Mouse (Mus musculus): ENCODE results near the gene Slfn9. TPM values are rescaled to one million over a fixed set of nuclear protein-coding genes. Genes with fewer than 3 reads are reported as not detected.
"Not testable (repeated sequence)": the region's sequence is repeated elsewhere in the genome, so short reads cannot be mapped to it uniquely, and the experiment has no call there.

The Slfn9 gene
- polyA plus RNA-seq, 1 experiment = 1.5 TPM

- WGBS = 43% methylated on average over 2 of the region's 2 CpGs
- no peak for DNase-seq (ENCODE audit: low read depth, low spot score)
These were observed 29.9 kb downstream of the Slfn9 start for GRCm38 (mm10) chr11:82961743-82962142.

DNA sequence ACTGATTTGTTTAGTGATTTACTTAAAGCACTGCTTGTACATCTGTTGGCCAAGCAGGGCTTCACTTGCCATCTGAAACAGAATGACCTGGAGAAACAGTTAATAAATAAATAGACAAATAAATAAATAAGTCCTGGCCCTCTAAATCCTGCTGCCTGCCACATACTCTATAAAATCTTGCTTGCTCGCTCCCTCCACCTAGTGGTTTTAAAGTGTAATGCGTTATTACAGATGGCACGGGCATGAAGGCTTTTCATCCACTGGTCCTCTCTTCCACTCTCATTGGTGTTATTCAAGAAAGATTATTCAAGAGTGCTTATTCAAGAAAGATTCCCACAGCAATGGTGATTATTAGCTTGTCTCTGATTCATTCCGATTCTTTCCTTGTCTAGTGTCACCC is 32.0 kb downstream of the Slfn9 start:
- peak; percentile 11 for DNase-seq (ENCODE audit: low read depth, low spot score)
- 10% methylated on average over 4 of the region's 4 CpGs for WGBS

DNA sequence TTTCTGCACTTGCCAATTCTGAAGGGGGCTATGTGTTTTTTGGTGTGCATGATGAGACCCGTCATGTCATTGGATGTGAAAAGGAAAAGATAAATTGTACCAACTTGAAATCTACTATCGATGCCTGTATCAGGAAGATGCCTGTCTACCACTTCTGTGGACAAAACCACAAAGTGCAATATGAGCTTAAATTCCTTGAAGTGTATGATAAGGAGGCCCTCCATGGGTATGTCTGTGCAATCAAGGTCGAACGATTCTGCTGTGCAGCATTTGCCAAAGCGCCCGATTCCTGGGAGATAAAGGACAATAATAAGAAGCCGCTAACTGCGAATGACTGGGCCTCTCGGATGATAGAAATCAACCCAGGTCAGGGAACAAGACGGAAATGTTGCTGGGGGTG is 34.7 kb downstream of the Slfn9 start:
- DNase-seq (ENCODE audit: low read depth, low spot score) = no peak
- WGBS = 61% methylated on average over 10 of the region's 10 CpGs

- 47% methylated on average over 6 of the region's 6 CpGs for WGBS
- DNase-seq (ENCODE audit: low read depth, low spot score) = no peak
These were observed 37.0 kb downstream of the Slfn9 start for GRCm38 (mm10) chr11:82954631-82955030.

DNA sequence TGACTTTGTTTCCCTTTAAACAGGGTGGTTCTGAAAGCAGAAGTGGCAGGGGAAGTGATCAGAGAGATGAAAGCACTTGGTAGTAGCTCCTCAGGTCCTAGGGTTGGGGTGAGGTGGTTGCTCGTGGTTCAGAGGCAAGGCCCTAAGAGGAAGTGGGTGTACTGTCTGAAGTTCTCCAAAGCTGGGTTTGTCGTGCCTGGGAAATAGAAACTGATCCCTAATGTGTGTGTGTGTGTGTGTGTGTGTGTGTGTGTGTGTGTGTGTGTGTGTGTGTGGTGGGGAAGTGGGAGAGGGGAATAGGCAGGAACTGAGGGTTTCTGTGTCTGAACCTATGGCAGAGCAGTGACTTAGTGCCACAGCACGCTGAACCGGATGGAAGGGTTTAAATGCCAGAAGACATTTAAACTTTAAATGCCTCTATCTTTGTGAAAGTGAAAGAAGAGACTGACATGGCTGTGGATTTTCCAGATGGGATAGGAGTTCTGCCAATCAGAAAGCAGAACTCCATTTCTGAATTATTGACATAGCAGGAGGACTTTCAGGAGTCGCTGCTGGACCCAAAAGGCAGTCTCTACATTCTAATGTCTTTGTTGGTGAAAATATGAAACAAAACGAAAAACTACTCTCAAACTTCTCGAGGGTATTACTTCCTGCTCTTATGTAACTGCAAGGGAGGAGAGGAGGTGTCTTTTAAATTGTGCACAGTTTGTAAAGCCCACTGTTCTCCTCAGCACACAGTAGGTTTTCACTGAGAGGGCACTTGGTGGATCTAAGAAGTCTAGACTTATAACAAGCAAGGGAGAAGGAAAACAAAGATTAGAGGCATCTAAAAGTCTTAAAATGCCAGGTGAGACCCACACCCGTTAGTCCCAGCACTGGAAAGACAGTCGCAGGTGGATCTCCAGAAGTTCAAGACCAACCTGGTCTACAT is 38.8 kb downstream of the Slfn9 start:
- 36% methylated on average over 9 of the region's 9 CpGs for WGBS
- DNase-seq (ENCODE audit: low read depth, low spot score) = no peak

- no peak for DNase-seq (ENCODE audit: low read depth, low spot score)
- WGBS = 6% methylated on average over 28 of the region's 28 CpGs
These were observed 39.6 kb downstream of the Slfn9 start for GRCm38 (mm10) chr11:82951865-82952611.

DNA sequence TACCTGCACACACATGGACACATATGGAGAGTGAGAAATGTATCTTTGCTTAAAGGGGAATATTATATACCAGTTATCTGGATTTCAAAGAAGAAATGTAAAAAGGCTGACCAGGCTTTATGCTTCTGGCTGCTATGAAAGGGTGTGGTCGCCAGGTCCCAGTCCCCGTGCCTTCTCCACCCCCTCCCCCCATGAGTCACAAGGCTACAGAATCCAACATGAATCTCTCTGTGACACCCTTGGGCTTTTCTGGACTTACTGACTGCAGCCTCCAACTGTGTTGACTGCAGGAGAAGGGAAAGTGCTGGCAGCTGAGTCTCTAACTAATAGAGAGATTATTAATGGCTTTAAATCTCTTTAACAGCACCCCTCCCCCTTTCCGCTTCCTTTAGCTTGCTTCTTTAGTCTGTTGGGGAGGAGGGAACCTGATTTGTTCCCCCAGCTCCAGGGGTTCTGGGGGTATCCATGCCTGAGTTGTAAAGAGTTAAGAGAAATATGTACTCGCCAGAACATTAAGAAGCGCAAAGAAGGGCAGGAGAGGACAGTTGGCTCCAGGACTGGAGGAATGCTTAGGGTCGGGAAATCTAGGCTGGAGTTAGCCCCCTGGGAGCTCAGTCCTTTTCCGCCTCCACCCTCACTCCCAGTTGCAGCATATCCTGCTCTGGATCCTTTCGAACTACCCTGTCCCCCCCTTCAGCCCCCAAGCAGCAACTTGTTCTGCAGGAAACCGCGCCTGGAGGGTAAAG is 40.7 kb downstream of the Slfn9 start, which contains the start of gene Slfn5:
Slfn5 (plus strand) TSS at position 614 of the 746 bp plus-strand sequence.
- WGBS = 13% methylated on average over 10 of the region's 10 CpGs

DNA sequence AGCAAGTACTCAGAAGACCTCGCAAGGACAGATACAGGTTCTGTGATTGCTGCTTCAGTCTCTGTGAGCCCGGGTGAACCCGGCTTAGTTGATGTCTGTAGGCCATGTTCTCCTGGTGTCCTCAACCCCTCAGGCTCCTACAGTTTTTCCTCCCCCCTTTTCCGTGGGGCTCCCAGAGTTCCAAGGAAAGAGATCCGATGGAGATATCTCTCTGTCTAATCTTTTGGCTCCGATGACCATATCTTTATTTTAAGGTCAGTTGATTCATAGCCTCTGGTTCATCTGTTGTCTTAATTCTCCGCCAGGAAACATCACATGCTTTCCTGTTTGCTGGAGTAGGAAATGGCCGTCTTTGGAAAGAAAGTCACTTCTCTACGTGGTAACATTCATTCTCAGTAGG is 42.6 kb downstream of the Slfn9 start:
- DNase-seq (ENCODE audit: low read depth, low spot score) = no peak

More for the DNA sequence above, 40.7 kb downstream of the Slfn9 start, which contains the start of gene Slfn5:
- DNase-seq (ENCODE audit: low read depth, low spot score) = no peak

DNA sequence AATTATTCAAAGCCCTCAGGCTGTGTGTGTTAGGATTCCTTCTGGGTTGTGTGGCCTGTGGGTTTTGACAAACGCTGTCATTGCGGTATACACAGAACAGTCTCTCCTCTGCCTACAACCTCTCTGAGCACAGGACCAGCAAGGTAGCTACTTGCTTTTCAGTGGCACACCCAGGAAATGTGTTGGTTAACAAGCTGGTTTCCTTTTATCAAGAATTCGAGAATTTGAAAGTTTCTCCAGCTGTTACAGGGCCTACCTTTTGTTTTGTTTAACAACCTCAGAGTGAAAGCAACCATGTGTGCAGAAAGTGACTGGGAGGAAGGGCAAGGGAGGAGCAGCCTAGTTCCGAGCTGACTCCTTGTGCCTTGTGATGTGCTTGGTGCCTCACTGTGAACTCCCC is 44.2 kb downstream of the Slfn9 start:
- WGBS = 43% methylated on average over 4 of the region's 4 CpGs
- DNase-seq (ENCODE audit: low read depth, low spot score) = no peak

More for the DNA sequence above, 42.6 kb downstream of the Slfn9 start:
- WGBS = 78% methylated on average over 9 of the region's 9 CpGs

DNA sequence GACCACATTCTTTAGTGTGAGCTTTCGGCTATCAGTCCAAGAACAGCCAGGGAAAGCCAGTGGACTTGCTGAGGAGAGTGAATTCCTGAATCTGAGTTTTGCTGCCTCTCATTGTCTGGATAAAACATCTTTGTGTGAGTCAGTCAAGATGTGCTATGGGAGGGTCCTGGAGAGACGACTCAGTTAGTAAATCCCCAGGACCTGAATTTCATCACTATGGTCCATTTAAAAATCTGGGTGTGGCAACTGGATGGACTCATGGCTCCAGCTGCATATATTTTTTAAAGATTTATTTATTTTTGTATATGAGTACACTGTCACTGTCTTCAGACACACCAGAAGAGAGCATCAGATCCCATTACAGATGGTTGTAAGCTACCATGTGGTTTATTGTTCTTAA is 46.0 kb downstream of the Slfn9 start:
- WGBS = 36% methylated on average over 2 of the region's 2 CpGs
- no peak for DNase-seq (ENCODE audit: low read depth, low spot score)

DNA sequence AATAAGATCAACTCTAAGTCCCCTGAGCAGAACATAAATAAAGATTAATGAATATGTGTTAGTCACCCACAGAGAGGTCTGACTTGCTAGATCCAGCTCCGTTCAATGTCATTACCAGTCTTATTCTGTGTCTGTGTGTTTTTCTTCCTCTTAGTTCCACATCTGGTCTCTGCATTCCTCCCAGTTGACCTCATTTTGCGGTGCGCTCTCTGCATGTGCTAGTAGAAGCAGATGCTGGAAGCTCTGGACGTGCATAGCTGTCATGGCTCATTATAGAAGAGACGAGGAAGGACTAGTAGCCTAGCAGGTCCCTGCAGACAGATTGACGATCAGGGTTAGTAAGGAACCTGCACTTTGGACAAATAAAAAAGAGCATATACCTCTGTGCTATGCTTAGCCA is 48.3 kb downstream of the Slfn9 start:
- DNase-seq (ENCODE audit: low read depth, low spot score) = no peak
- 57% methylated on average over 6 of the region's 6 CpGs for WGBS

DNA sequence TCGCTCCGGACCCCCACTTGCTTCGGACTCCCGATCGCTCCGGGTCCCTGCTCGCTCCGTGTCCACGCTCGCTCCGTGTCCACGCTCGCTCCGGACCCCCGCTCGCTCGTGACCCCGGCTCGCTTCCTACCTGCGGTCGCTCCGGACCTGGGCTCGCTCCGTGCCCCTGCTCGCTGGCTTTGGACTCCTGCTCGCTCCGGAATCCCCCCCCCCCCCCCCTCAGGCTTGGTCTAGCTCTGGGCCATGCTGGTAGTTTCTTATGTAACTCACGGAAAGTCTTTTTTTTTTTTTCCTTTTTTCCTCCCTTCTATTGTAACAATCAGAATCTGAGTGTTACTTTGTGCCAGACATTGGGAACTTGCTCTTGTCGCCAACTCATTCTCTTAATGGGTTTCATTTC is 58.4 kb downstream of the Slfn9 start:
- WGBS = 1% methylated on average over 29 of the region's 29 CpGs
- no peak for DNase-seq (ENCODE audit: low read depth, low spot score)

- WGBS = 2% methylated on average over 118 of the region's 119 CpGs
- not testable (repeated sequence) for DNase-seq (ENCODE audit: low read depth, low spot score)
These were observed 59.8 kb downstream of the Slfn9 start for GRCm38 (mm10) chr11:82931671-82932450.

- 4% methylated on average over 59 of the region's 63 CpGs for WGBS
- DNase-seq (ENCODE audit: low read depth, low spot score) = not testable (repeated sequence)
These were observed 60.5 kb downstream of the Slfn9 start for GRCm38 (mm10) chr11:82931161-82931560.

- WGBS = 6% methylated on average over 85 of the region's 85 CpGs
- DNase-seq (ENCODE audit: low read depth, low spot score) = not testable (repeated sequence)
These were observed 61.2 kb downstream of the Slfn9 start for GRCm38 (mm10) chr11:82930391-82930955.

DNA sequence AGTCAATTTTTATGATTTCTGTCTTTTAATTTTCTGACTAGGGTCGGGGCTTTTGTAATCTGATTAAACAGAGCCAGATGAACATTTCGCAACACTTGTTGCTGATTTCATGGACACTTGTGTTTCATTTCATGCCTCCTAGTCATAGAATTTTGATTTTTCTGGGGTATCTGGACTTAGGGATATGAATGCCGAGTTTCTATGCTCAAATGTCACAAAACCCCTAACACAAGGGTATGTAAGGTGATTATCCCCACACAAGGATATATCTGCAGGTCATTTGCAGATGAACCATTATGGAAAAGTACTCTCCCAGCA is 62.0 kb downstream of the Slfn9 start:
- DNase-seq (ENCODE audit: low read depth, low spot score) = no peak
- WGBS = 41% methylated on average over 3 of the region's 3 CpGs

- DNase-seq (ENCODE audit: low read depth, low spot score) = no peak
- whole genome bisulfite sequencing = 39% methylated on average over 20 of the region's 20 CpGs
These were observed 62.6 kb downstream of the Slfn9 start for GRCm38 (mm10) chr11:82928897-82929632.

Data from large intestine, adult 2 months (tissue).